ENCODE assay signal across 7 mouse cellular contexts in the genomic region with DNA sequence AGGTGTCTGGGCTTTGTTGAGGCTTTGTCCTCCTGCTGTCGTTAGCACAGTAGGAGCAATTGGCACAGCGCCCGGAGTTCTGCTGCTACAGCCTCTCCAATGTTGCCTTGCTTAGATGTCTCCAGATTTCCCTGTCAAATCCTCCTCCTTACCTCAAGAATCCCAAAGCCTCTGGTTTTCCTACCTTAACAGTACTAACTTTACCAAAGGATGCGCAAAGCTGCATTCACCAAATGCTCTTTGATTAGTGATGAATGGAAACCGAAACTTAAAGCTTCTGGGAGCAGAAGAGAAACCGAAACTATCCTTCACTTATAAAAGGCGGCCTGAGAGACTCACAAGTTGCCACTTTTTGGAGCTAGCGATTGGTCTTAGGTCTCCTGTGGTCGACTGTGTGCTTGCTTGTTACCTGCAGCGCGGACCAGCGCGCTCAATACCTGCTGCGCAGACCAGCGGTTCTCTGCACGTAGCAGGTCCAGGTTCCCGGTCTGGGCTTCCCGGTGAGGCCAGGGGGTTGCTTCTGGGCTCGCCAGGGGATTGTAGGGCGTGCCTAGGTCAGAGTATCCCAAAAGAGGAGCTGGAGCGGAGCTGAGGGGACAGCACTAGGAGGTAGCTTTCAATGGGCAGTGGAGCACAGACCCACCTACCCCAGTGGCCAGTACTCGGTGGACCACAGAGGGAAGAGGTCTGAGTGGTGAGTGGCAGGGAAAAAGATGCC. TPM values are rescaled to one million over a fixed set of nuclear protein-coding genes. Genes with fewer than 3 reads are reported as not detected.
DNase-seq lines count a peak whose midpoint lies in the region; ATAC-seq lines count a peak whose summit lies in the region.

A gene (plus strand): TSS at position 311 of the 718 bp plus-strand sequence.

- H3K9ac ChIP-seq in intestine, embryonic 16.5 days (ENCODE audit: low read depth, low read length), result peak within 1 kb of the TSS; percentile 60

- no peaks in the 10 kb centered on the region for H3K27me3 ChIP-seq in intestine, embryonic 16.5 days (replicated peaks; ENCODE audit: control insufficient read depth, insufficient read depth, low read length)

- no peaks in the 10 kb centered on the region for H3K36me3 ChIP-seq in intestine, embryonic 16.5 days (ENCODE audit: control insufficient read depth, insufficient read depth, low read length)

- WGBS in intestine, embryonic 16.5 days, result 10% methylated on average over 22 of the region's 22 CpGs

- peak within 1 kb of the TSS; percentile 56 for H3K4me3 ChIP-seq in intestine, embryonic 16.5 days (ENCODE audit: low read length)

- intact Hi-C loops in left cerebral cortex, postnatal 25 days (cut with DNase I), result no loop called here

- peak within 1 kb of the TSS; percentile 86 for H3K4me2 ChIP-seq in intestine, embryonic 16.5 days (ENCODE audit: low read depth, low read length)

- DNase-seq in adrenal gland, adult 2 months, result peak; percentile 80
- peak; percentile 42 for DNase-seq in embryo, embryonic 11 days
- peak; percentile 46 to 79 for DNase-seq in gastrocnemius, postnatal 4 days (ENCODE audit: low spot score in 2 of 2)
- peak; percentile 51 to 70 for DNase-seq in left cerebral cortex, postnatal 25 days (ENCODE audit: low spot score in 2 of 2)
- peak; percentile 25 to 26 for DNase-seq in right cerebral cortex, postnatal 36 days (ENCODE audit: low spot score in 2 of 2)

- H3K9me3 ChIP-seq in intestine, embryonic 16.5 days (ENCODE audit: control insufficient read depth, low read length), result no peaks in the 10 kb centered on the region

- H3K27ac ChIP-seq in intestine, embryonic 16.5 days (ENCODE audit: low read length), result no peak within 1 kb of the TSS

- peak; percentile 72 for ATAC-seq in intestine, embryonic 16.5 days
- ATAC-seq in megakaryocyte-erythroid progenitor cell, adult 5-6 weeks (replicated peaks; ENCODE audit: low FRiP score, low TSS enrichment, poor library complexity, severe bottlenecking), result peak; percentile 78

- 0 out of 2 replicates have a peak, but pooled peaks cover 2% of the 10 kb centered on the region for H3K4me1 ChIP-seq in intestine, embryonic 16.5 days (ENCODE audit: control insufficient read depth, insufficient read depth, low read length)

RNA-seq across cellular contexts. Expression of the gene that starts here (rescaled TPM):
- total RNA-seq in adrenal gland, adult 2 months (2021), result 1 to 10 TPM; 3.1 to 3.8 TPM
- polyA plus RNA-seq in adrenal gland, adult 2 months (2012; rRNA removed), result 0.41 and 1.0 TPM in 2 replicates
- total RNA-seq in gastrocnemius, postnatal 4 days (2021), result 1 to 10 TPM; 1.6 to 2.1 TPM
- 0.64 and 1.1 TPM in 2 replicates for polyA plus RNA-seq in intestine, embryonic 16.5 days (2015; fragmentation: Nextera tagmentation; extraction: Ambion mirVana)
- total RNA-seq in left cerebral cortex, postnatal 25 days (2021), result under 1 TPM; 0.23 to 0.78 TPM
- total RNA-seq in megakaryocyte-erythroid progenitor cell, adult 5-6 weeks (2014; fragmentation: Nextera tagmentation), result 2.3 and 4.2 TPM in 2 replicates
- total RNA-seq in megakaryocyte-erythroid progenitor cell, adult 5-6 weeks (2017), result 4.6 and 6.3 TPM in 2 replicates

Comparison
In these comparisons a context has a peak if more than half of its experiments do, and no peak if none do; other contexts are left out.
1. Peak in DNase-seq in left cerebral cortex, postnatal 25 days; RNA of the gene not detected or under 1 TPM.
2. DNase-seq: peak in every context shown above with its lines; median percentile 80 in adrenal gland, adult 2 months; 62 in gastrocnemius, postnatal 4 days; 60 in left cerebral cortex, postnatal 25 days; 42 in embryo, embryonic 11 days; 26 in right cerebral cortex, postnatal 36 days.